Mouse (Mus musculus): Measurements from ENCODE around the gene Itga5. TPM values are rescaled to one million over a fixed set of nuclear protein-coding genes. Genes with fewer than 3 reads are reported as not detected.

Itga5 gene
- total RNA-seq, 1 experiment from 2014 or later = 34.9 TPM

GRCm38 (mm10) chr15:103339961-103340337 is 26.6 kb downstream of the Itga5 start, which contains the start of gene Zfp385a:
Gene Zfp385a (minus strand): TSS chr15:103340093.
- DNase-seq = peak; percentile 59

- no peak for DNase-seq
These were observed 27.2 kb downstream of the Itga5 start for GRCm38 (mm10) chr15:103339166-103339960.

DNA sequence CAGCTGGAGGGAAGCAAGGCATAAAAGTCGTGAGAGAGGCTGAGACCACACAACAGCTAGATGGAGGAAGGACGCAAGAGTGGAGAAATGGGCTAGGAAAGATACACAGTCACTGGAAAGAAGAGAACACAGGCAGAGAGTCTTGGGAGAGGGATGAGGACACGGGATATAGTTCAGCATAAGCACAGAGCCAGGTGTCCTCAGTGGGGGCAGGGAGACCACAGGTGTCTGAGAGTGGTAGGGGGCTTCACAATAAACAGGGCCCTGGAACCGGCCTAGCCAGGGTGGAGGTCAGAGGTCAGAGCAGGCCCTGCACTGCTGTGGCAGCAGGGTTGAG is 27.8 kb downstream of the Itga5 start:
- DNase-seq = no peak

- DNase-seq = no peak
These were observed 29.4 kb downstream of the Itga5 start for GRCm38 (mm10) chr15:103336996-103337667.

- DNase-seq = no peak
These were observed 30.9 kb downstream of the Itga5 start for GRCm38 (mm10) chr15:103335488-103336235.

GRCm38 (mm10) chr15:103335040-103335439 is 31.5 kb downstream of the Itga5 start:
- no peak for DNase-seq

DNA sequence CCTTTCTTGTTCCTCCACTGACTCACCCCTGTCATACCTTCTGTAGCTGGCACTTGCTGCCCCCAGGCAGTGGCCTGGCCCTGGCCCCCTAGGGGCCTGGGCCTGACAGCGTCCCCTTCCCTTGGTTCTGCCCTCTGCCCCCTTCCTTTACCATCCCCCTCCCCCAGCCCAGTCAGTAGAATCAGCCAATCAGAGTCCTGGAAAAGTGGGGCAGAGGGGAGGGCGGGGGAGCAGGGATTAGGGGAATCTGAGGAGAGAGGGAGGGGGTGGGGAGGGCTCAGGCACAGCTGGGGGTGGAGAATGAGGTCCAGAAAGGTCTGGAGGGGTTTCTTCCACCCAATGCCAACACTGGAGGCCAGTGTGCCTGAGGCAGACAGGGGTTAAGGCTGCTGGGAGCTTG is 32.4 kb downstream of the Itga5 start:
- DNase-seq = no peak

DNA sequence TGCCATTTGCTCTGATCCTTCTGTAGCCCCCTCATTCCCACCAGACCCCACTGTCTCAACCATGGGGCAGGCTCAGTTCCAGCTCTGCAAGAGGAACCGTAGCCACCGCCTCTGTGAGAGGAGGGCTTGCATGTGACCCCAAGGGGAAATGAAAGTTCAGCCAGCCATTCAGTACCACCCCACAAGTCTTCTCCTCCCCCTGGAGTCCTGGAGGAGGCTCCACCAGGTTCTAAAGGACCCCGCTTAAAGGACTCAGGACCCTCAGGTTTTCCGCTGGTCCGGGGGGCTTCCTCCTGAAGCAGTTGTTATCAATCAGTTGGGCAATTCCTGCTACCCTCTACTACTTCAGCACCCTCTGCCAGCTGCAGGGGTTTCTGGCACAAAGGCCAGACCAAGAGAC is 32.8 kb downstream of the Itga5 start:
- DNase-seq = no peak

DNA sequence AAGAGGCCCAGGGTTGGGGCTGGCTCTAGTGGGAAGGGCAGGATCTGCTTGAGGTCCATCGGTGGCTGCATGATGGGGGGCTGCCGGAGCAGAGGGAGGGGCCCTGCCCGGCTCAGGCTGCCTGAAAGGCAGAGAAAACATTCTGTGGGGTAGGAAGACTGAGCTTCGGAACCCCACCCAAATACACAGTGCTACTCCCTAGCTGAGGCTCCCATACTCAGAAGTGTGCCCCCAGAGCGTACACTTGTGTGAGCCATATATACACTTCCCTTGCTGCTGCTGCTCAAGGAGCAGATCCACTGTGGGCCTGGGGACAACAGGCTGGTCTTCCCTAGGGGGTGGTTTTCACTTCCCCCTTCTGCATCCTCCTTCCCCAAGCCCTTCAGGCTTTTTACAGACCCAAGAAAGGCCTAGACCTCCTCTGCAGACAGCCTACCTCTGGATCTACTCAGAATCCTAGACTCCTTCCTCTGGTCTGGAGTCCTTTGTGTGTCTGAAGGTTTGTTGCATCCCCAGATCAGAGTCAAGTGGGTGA is 33.4 kb downstream of the Itga5 start:
- no peak for DNase-seq

GRCm38 (mm10) chr15:103323455-103324247 is 42.9 kb downstream of the Itga5 start:
- DNase-seq = peak; percentile 95

GRCm38 (mm10) chr15:103323070-103323454 is 43.5 kb downstream of the Itga5 start:
- DNase-seq = no peak

- DNase-seq = no peak
These were observed 44.2 kb downstream of the Itga5 start for GRCm38 (mm10) chr15:103322396-103322795.

DNA sequence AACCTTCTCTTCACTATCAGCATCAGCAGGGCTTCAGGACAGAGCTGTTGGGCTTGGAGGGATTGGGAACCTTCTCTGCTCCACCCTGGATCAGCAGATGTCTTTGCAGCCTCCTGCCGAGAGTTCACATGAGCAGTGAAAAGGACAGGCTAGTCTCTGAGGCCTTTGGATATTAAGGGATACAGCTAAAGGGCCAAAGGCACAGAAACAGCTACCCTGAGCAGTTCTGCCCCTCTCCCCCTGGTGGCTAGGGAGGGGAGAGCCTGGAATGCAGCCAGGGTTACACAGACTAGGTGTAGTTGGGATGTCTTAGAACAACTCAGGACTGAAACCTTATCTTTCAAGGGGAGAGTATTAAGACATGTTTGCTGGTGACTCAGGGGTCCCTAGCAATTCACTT is 45.5 kb downstream of the Itga5 start:
- peak; percentile 57 for DNase-seq

- DNase-seq = no peak
These were observed 48.3 kb downstream of the Itga5 start for GRCm38 (mm10) chr15:103318201-103318816.

DNA sequence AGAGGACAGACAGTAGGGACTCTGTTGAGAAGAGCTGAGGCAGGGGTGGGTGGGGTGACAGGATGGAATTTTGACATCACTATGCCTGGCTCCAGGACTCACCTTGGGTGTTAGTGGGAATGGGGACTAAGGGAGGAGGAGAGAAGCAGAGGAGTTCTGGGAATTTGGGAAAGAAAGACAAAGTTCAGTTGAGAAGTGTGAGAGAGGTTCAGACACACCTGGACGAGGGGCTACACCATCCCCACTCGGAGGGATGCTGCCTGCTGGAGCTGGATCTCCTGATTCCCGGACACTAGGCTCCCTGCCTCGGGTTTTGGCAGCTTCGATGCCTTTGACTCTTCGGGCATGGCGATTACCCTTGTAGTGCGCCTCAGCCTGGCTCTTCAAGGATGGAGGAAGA is 48.8 kb downstream of the Itga5 start:
- no peak for DNase-seq

- no peak for DNase-seq
These were observed 49.4 kb downstream of the Itga5 start for GRCm38 (mm10) chr15:103317120-103317519.

DNA sequence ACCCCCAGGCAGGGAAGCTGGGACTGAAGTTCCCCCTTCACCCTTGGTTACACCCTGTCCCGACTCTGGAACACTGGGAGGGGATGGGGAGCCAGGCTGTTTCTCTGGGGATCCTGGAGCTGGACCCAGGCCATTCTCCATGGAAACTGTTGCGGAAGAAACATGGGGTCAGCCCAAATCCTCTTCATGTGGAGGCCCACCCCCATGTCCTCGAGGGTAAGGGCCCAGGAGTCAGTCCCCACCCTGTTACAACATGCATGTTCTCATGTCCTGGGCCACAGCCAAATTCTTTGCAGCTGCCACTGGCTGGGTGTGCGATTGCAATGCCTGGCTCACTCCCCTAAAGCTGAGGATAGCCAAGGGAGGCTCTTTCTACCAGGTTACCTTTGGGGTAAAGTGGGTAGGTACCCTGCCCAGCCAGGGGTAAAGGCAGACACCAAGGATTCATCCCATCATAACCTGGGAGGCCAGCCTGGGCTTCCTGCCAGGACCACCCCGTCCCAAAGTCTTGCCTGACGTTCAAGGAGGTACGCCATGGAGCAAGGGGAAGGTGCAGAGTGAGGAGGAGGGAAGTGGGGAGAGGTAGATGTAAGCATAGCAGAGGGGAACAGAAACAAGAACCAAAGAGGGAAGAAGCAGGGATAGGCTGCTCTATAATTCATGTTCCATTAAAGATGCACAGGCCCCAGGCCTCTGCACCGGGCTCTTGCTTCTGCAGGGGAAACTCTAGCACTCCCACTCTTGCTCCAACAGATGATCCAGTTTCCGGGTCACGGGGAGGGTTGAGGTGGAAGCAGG is 50.4 kb downstream of the Itga5 start:
- DNase-seq = peak; percentile 53

GRCm38 (mm10) chr15:103315011-103315502 is 51.5 kb downstream of the Itga5 start:
- peak; percentile 88 for DNase-seq

- DNase-seq = no peak
These were observed 52.4 kb downstream of the Itga5 start for GRCm38 (mm10) chr15:103314181-103314580.

GRCm38 (mm10) chr15:103313495-103314095 is 53.0 kb downstream of the Itga5 start:
- DNase-seq = peak; percentile 69
